Comparison of ENCODE assay signal across 7 mouse cellular contexts in the genomic region with DNA sequence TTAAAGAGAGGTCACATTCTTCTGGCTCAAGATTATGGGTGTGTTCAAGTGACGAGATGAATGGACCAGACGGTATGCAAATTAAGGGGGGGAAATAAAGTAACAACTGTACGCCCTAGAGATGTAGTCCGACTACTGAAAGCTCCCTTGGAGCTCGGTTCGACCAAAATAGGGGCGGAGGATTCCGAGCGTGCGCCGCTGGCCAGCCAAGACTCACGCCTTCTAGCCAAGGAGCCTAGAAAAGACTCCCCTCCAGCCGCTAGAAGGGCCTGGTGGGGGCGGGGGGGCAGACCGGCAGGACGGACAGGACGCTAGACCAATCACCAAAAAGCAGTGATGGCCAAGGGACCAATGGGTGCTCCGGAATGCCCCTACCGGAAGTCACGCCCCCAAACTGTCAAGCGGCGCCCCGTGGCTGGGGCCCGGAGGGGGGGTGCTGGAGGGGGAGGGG. TPM values are rescaled to one million over a fixed set of nuclear protein-coding genes. Genes with fewer than 3 reads are reported as not detected.
A peak's percentile ranks its signal among the peaks of the same experiment; 100 is the strongest.
DNase-seq lines count a peak whose midpoint lies in the region; ATAC-seq lines count a peak whose summit lies in the region.

A gene (plus strand): TSS at position 440 of the 451 bp plus-strand sequence.

- H3K9ac ChIP-seq in midbrain, embryonic 11.5 days (ENCODE audit: low read length), result peak within 1 kb of the TSS; percentile 94

- no peaks in the 10 kb centered on the region for H3K9me3 ChIP-seq in embryonic facial prominence, embryonic 10.5 days
- no peaks in the 10 kb centered on the region for H3K9me3 ChIP-seq in midbrain, embryonic 11.5 days (ENCODE audit: control insufficient read depth, low read length)

- peak within 1 kb of the TSS; percentile 58 for H3K4me2 ChIP-seq in midbrain, embryonic 11.5 days

- H3K4me3 ChIP-seq in embryonic facial prominence, embryonic 10.5 days, result peak within 1 kb of the TSS; percentile 98
- peak within 1 kb of the TSS; percentile 91 for H3K4me3 ChIP-seq in midbrain, embryonic 11.5 days (ENCODE audit: low read depth, low read length)

- H3K27me3 ChIP-seq in embryonic facial prominence, embryonic 10.5 days (replicated peaks; ENCODE audit: low read depth, poor library complexity, severe bottlenecking), result no peaks in the 10 kb centered on the region
- no peaks in the 10 kb centered on the region for H3K27me3 ChIP-seq in midbrain, embryonic 11.5 days (ENCODE audit: control insufficient read depth, insufficient read depth, low read length)

- peaks cover 26% of the 10 kb centered on the region for H3K4me1 ChIP-seq in embryonic facial prominence, embryonic 10.5 days
- H3K4me1 ChIP-seq in midbrain, embryonic 11.5 days (ENCODE audit: control insufficient read depth, insufficient read depth, low read length), result peaks cover 15% of the 10 kb centered on the region

- peaks cover 36% of the 10 kb centered on the region for H3K36me3 ChIP-seq in embryonic facial prominence, embryonic 10.5 days (replicated peaks)
- H3K36me3 ChIP-seq in midbrain, embryonic 11.5 days (ENCODE audit: control insufficient read depth, insufficient read depth, low read length), result peaks cover 2% of the 10 kb centered on the region; the same call in 1 of the 2 replicates

- peak; percentile 89 for ATAC-seq in granulocyte monocyte progenitor cell, adult 5-6 weeks (replicated peaks; ENCODE audit: poor library complexity, severe bottlenecking)
- ATAC-seq in midbrain, embryonic 11.5 days (ENCODE audit: low FRiP score), result peak; percentile 97

- peak; percentile 97 for DNase-seq in adrenal gland, postnatal 14 days
- DNase-seq in embryonic facial prominence, embryonic 10.5 days (ENCODE audit: low spot score), result peak; percentile 95
- DNase-seq in kidney, adult 11 months, result peak; percentile 93
- DNase-seq in left cerebral cortex, postnatal 4 days, result peak; percentile 95
- peak; percentile 98 for DNase-seq in midbrain, embryonic 11.5 days (ENCODE audit: low spot score, missing footprints)
- DNase-seq in right cerebral cortex, postnatal 4 days, result peak; percentile 93

- intact Hi-C loops in left cerebral cortex, postnatal 4 days (cut with DNase I), result no loop called here

- WGBS in embryonic facial prominence, embryonic 10.5 days, result under 1% methylated on average over 24 of the region's 24 CpGs
- WGBS in midbrain, embryonic 11.5 days, result 1% methylated on average over 21 of the region's 24 CpGs

- peak within 1 kb of the TSS; percentile 99 for H3K27ac ChIP-seq in embryonic facial prominence, embryonic 10.5 days (replicated peaks)
- H3K27ac ChIP-seq in midbrain, embryonic 11.5 days (ENCODE audit: low read depth, low read length), result peak within 1 kb of the TSS; percentile 88

RNA-seq across cellular contexts. Expression of the gene that starts here (rescaled TPM):
- total RNA-seq in adrenal gland, postnatal 14 days (2021), result 28.9 and 30.7 TPM in 2 replicates
- polyA plus RNA-seq in embryonic facial prominence, embryonic 10.5 days (2016; fragmentation: Nextera tagmentation; extraction: Ambion mirVana), result 34.3 and 37.3 TPM in 2 replicates
- total RNA-seq in granulocyte monocyte progenitor cell, adult 5-6 weeks (2014; fragmentation: Nextera tagmentation), result 17.1 and 19.5 TPM in 2 replicates
- 9.6 and 10.9 TPM in 2 replicates for total RNA-seq in granulocyte monocyte progenitor cell, adult 5-6 weeks (2017)
- total RNA-seq in left cerebral cortex, postnatal 4 days (2021), result 10 to 100 TPM; 43.6 to 45.0 TPM
- polyA plus RNA-seq in midbrain, embryonic 11.5 days (2014; fragmentation: Nextera tagmentation; extraction: Ambion mirVana), result 38.8 and 40.4 TPM in 2 replicates

Comparison
In these comparisons a context has a peak if more than half of its experiments do, and no peak if none do; other contexts are left out.
1. Peak in every context shown above with its lines: DNase-seq, ATAC-seq, H3K4me3 ChIP-seq and H3K27ac ChIP-seq.